Mouse (Mus musculus): Measurements from ENCODE around the gene Slitrk3. TPM values are rescaled to one million over a fixed set of nuclear protein-coding genes. Genes with fewer than 3 reads are reported as not detected.
"Not testable (repeated sequence)": the region's sequence is repeated elsewhere in the genome, so short reads cannot be mapped to it uniquely, and the experiment has no call there.

The Slitrk3 gene
- polyA plus RNA-seq (2014; fragmentation: Nextera tagmentation; extraction: Ambion mirVana) = 4.4 and 5.8 TPM in 2 replicates

DNA sequence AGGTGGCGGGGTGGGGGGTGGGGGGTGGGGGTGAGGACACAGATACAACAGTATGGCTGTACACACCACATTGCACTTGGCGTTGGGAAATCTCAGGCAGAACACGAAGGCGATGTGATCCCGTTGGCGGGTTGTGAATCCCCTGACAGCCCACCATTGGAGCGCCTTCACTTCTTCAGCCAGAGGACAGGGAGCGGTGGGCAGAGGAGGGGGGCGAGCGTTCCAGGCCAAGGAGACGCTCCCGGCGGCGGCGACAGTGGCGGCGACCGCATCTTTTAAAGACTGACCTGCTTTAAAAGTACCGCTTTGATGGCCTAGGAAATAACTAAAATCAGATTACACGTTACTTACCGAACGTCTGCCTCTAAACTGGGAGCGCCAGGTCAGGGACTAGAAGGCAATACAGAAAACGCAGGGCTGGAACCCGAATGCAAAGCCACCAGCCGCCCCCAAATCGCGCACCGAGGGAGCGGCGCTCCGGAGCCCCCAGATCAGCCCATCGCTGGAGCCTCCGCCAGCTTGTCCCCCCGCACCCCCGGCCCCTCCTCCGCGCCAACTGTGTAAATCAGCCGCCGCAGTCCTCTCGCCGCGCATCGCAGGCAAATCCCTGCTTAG lies at the start of gene Slitrk3:
TSS of gene Slitrk3 (minus strand) at position 607 of the 615 bp plus-strand sequence.
- ATAC-seq = peak; percentile 73
- Histone ChIP-seq H3K36me3 (ENCODE audit: control insufficient read depth, insufficient read depth, low read length) (no peaks in the 10 kb centered on the region), H3K4me3 (ENCODE audit: low read depth, low read length) (peak within 1 kb of the TSS; percentile 62), H3K27me3 (replicated peaks; ENCODE audit: control insufficient read depth, insufficient read depth, low read length) (0 out of 2 replicates have a peak, but pooled peaks cover 4% of the 10 kb centered on the region), H3K4me1 (ENCODE audit: control insufficient read depth, insufficient read depth, low read length) (peaks cover 4% of the 10 kb centered on the region; the same call in 1 of the 2 replicates), H3K9me3 (replicated peaks; ENCODE audit: control insufficient read depth, low read length) (no peaks in the 10 kb centered on the region), H3K27ac (ENCODE audit: low read depth, low read length) (peak within 1 kb of the TSS; percentile 54; the same call in 1 of the 2 replicates), H3K4me2 (ENCODE audit: low read length) (peak within 1 kb of the TSS; percentile 53), H3K9ac (ENCODE audit: low read length) (peak within 1 kb of the TSS; percentile 64)
- under 1% methylated on average over 37 of the region's 44 CpGs for WGBS
- DNase-seq (ENCODE audit: low spot score) = peak; percentile 76

- not testable (repeated sequence) for H3K4me2 ChIP-seq (ENCODE audit: low read length); H3K27me3 ChIP-seq (replicated peaks; ENCODE audit: control insufficient read depth, insufficient read depth, low read length)
- WGBS = 96% methylated on average over 2 of the region's 2 CpGs
Measured at GRCm38 (mm10) chr3:73094445-73094844, 36.8 kb upstream of the Slitrk3 start.

DNA sequence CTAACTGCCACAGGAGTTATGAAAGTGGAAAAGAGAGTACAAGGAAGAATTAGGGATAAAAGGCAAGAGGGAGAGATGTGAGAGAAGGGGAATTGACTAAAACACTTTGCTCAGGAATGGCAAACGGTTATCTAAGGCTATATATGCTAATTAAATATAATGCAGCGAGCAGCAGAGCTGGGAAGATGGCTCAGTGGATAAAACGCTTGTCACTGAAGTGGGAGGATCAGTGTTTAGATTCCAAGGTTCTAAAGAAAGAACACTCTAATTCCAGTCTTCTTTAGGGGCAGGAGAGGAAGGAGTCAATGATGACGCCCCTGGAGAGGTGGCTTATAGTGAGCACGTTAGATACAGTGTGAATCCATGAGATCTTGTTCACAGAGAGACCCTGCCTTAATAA lies 27.0 kb upstream of the Slitrk3 start:
- no peaks in the 10 kb centered on the region for H3K27me3 ChIP-seq (replicated peaks; ENCODE audit: control insufficient read depth, insufficient read depth, low read length)
- no peak overlapping the region for H3K27ac ChIP-seq (ENCODE audit: low read depth, low read length)
- H3K4me2 ChIP-seq (ENCODE audit: low read length) = no peak overlapping the region
- no peaks in the 10 kb centered on the region for H3K36me3 ChIP-seq (ENCODE audit: control insufficient read depth, insufficient read depth, low read length)
- ATAC-seq (no peak), DNase-seq (ENCODE audit: low spot score) (no peak)
- H3K4me1 ChIP-seq (ENCODE audit: control insufficient read depth, insufficient read depth, low read length) = no peaks in the 10 kb centered on the region
- no peaks in the 10 kb centered on the region for H3K9me3 ChIP-seq (replicated peaks; ENCODE audit: control insufficient read depth, low read length)
- H3K9ac ChIP-seq (ENCODE audit: low read length) = no peak overlapping the region
- no peak overlapping the region for H3K4me3 ChIP-seq (ENCODE audit: low read depth, low read length)
- WGBS = 76% methylated on average over 5 of the region's 5 CpGs

More at GRCm38 (mm10) chr3:73094445-73094844, 36.8 kb upstream of the Slitrk3 start:
- H3K36me3 ChIP-seq (ENCODE audit: control insufficient read depth, insufficient read depth, low read length); H3K4me1 ChIP-seq (ENCODE audit: control insufficient read depth, insufficient read depth, low read length); H3K9ac ChIP-seq (ENCODE audit: low read length); ATAC-seq; H3K27ac ChIP-seq (ENCODE audit: low read depth, low read length); H3K4me3 ChIP-seq (ENCODE audit: low read depth, low read length); DNase-seq (ENCODE audit: low spot score); H3K9me3 ChIP-seq (replicated peaks; ENCODE audit: control insufficient read depth, low read length): not testable (repeated sequence)

DNA sequence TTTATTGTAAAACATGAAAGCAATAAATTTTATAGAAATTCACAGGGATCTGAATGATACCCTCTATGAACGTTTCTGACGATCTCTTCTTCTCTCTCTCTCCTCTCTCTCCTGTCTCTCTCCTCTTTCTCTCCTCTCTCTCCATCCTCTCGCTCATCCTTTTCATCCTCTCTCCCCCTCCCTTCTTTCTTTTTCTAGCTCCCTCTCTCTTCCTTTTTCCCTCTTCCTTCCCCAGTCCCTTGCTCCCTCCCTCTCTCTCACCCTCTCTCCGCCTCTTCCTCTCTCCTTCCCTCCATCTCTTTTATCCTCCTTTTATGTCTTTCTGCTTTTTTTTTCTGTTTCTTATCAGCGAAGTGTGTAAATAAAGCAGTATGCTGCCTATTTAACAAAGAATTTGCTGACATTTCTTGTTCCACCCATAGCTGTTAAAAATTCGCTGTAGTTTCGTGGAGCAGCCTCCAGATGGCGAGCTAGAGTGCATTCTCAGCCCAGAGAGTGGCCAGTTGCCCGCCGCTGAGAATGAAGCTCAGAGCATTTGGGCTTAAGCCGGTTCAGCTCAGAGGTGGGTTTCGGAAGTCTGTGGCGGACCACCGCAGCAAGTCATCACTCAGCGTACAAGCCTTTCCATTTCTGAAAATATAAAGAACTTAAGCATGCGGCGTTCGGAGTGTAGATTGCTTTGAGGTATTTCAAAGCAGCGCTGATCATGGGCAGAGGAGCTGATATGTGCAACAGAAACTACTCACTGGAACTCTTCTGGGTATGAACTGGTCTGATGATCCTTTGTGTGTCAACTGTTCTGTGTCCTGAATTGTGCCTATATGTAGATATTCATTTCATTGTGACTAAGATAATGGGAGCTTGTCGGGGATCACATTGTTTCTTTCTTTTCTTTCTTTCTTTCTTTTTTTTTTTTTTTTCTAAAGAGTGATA lies 8.5 kb upstream of the Slitrk3 start:
- H3K36me3 ChIP-seq (ENCODE audit: control insufficient read depth, insufficient read depth, low read length) = no peaks in the 10 kb centered on the region
- H3K4me2 ChIP-seq (ENCODE audit: low read length) = peak overlapping the region; percentile 45
- WGBS = 10% methylated on average over 20 of the region's 20 CpGs
- H3K4me3 ChIP-seq (ENCODE audit: low read depth, low read length) = peak overlapping the region; percentile 30
- ATAC-seq (peak; percentile 88), DNase-seq (ENCODE audit: low spot score) (peak; percentile 84)
- H3K9ac ChIP-seq (ENCODE audit: low read length) = peak overlapping the region; percentile 55
- no peaks in the 10 kb centered on the region for H3K9me3 ChIP-seq (replicated peaks; ENCODE audit: control insufficient read depth, low read length)
- H3K27ac ChIP-seq (ENCODE audit: low read depth, low read length) = no peak overlapping the region
- no peaks in the 10 kb centered on the region; the same call in 1 of the 2 replicates for H3K4me1 ChIP-seq (ENCODE audit: control insufficient read depth, insufficient read depth, low read length)
- H3K27me3 ChIP-seq (replicated peaks; ENCODE audit: control insufficient read depth, insufficient read depth, low read length) = no peaks in the 10 kb centered on the region

DNA sequence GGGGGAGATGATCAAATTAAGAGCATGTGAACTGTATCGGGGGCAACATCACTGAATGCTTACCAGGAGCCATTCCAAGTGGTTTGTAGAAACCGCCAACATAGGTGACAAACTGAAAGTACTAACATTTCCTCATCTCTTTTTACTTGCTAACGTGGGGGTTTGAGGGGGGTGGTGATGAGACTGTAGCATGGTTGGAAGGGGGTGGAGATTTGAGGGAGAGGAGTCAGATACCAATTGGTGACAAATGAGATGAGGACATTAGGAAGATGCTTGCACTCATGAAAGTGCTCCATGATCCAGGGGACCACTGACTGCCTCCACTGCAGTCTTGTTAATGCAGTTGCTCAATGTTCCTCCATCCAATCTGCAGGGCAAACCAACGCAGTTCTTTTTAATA lies 587 bp upstream of the Slitrk3 start:
- peak overlapping the region; percentile 62 for H3K4me3 ChIP-seq (ENCODE audit: low read depth, low read length)
- H3K9me3 ChIP-seq (replicated peaks; ENCODE audit: control insufficient read depth, low read length) = no peaks in the 10 kb centered on the region
- peaks cover 4% of the 10 kb centered on the region; the same call in 1 of the 2 replicates for H3K4me1 ChIP-seq (ENCODE audit: control insufficient read depth, insufficient read depth, low read length)
- peak overlapping the region; percentile 53 for H3K4me2 ChIP-seq (ENCODE audit: low read length)
- no peak for ATAC-seq
- H3K27ac ChIP-seq (ENCODE audit: low read depth, low read length) = no peak overlapping the region
- no peaks in the 10 kb centered on the region for H3K36me3 ChIP-seq (ENCODE audit: control insufficient read depth, insufficient read depth, low read length)
- 0 out of 2 replicates have a peak, but pooled peaks cover 4% of the 10 kb centered on the region for H3K27me3 ChIP-seq (replicated peaks; ENCODE audit: control insufficient read depth, insufficient read depth, low read length)
- H3K9ac ChIP-seq (ENCODE audit: low read length) = 0 out of 2 replicates have a peak overlapping the region, but pooled peaks have one; percentile 17
- DNase-seq (ENCODE audit: low spot score) = peak; percentile 18
- 12% methylated on average over 4 of the region's 4 CpGs for WGBS

DNA sequence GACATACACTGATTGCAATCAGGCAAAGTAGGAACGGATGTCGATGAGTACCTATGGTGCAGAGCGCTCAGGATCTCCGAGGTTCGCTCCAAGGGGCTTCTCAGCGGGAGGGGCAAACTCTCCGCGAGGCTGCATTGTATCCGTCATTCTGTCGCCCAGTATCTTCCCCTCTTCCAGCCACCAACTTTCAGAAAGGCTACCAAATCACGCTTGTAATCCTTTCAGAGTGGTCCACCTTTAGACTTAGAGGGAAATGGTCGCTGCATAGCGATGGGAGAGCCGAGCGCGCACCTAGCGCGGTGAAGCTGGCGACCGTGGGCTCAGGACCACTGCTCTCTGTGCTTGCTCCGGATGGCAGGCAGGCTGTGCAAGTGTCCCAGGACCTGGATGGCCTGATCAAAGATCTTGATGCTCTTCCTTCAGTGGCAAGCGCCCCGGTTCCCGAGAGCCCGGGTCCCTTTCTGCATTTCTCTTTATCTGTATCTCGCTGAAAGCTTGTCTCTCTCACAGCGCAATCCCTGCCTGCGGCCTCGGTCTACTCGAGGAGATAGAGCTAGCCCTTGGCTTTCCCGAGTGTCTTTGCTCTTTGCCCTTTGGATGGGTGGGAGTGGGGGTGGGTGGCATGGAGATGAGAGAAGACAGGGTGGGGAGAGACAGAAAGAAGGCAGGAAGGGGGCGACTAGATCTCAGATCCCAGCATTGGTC lies 959 bp downstream of the Slitrk3 start:
- Histone ChIP-seq H3K9me3 (replicated peaks; ENCODE audit: control insufficient read depth, low read length) (no peaks in the 10 kb centered on the region), H3K4me3 (ENCODE audit: low read depth, low read length) (peak overlapping the region; percentile 62), H3K27ac (ENCODE audit: low read depth, low read length) (peak overlapping the region; percentile 54; the same call in 1 of the 2 replicates), H3K9ac (ENCODE audit: low read length) (peak overlapping the region; percentile 64), H3K4me2 (ENCODE audit: low read length) (peak overlapping the region; percentile 53), H3K4me1 (ENCODE audit: control insufficient read depth, insufficient read depth, low read length) (peaks cover 4% of the 10 kb centered on the region; the same call in 1 of the 2 replicates), H3K36me3 (ENCODE audit: control insufficient read depth, insufficient read depth, low read length) (no peaks in the 10 kb centered on the region), H3K27me3 (replicated peaks; ENCODE audit: control insufficient read depth, insufficient read depth, low read length) (0 out of 2 replicates have a peak, but pooled peaks cover 4% of the 10 kb centered on the region)
- WGBS = under 1% methylated on average over 32 of the region's 32 CpGs
- DNase-seq (ENCODE audit: low spot score) (peak; percentile 54), ATAC-seq (peak; percentile 27)

GRCm38 (mm10) chr3:73056044-73056438 lies 1.6 kb downstream of the Slitrk3 start:
- DNase-seq (ENCODE audit: low spot score) = no peak
- peaks cover 4% of the 10 kb centered on the region; the same call in 1 of the 2 replicates for H3K4me1 ChIP-seq (ENCODE audit: control insufficient read depth, insufficient read depth, low read length)
- no peaks in the 10 kb centered on the region for H3K36me3 ChIP-seq (ENCODE audit: control insufficient read depth, insufficient read depth, low read length)
- peak overlapping the region; percentile 64 for H3K9ac ChIP-seq (ENCODE audit: low read length)
- 28% methylated on average over 5 of the region's 5 CpGs for WGBS
- 0 out of 2 replicates have a peak, but pooled peaks cover 4% of the 10 kb centered on the region for H3K27me3 ChIP-seq (replicated peaks; ENCODE audit: control insufficient read depth, insufficient read depth, low read length)
- no peaks in the 10 kb centered on the region for H3K9me3 ChIP-seq (replicated peaks; ENCODE audit: control insufficient read depth, low read length)
- ATAC-seq = no peak
- H3K4me3 ChIP-seq (ENCODE audit: low read depth, low read length) = peak overlapping the region; percentile 62
- peak overlapping the region; percentile 53 for H3K4me2 ChIP-seq (ENCODE audit: low read length)
- no peak overlapping the region for H3K27ac ChIP-seq (ENCODE audit: low read depth, low read length)

GRCm38 (mm10) chr3:73055399-73056043 lies 2.1 kb downstream of the Slitrk3 start:
- WGBS = 41% methylated on average over 7 of the region's 7 CpGs

More at GRCm38 (mm10) chr3:73055399-73056043, 2.1 kb downstream of the Slitrk3 start:
- H3K27ac ChIP-seq (ENCODE audit: low read depth, low read length) = no peak overlapping the region; the same call in 1 of the 2 replicates
- ATAC-seq (no peak), DNase-seq (ENCODE audit: low spot score) (peak; percentile 14)
- no peaks in the 10 kb centered on the region for H3K9me3 ChIP-seq (replicated peaks; ENCODE audit: control insufficient read depth, low read length)
- peak overlapping the region; percentile 50 for H3K9ac ChIP-seq (ENCODE audit: low read length)
- H3K36me3 ChIP-seq (ENCODE audit: control insufficient read depth, insufficient read depth, low read length) = no peaks in the 10 kb centered on the region
- H3K4me2 ChIP-seq (ENCODE audit: low read length) = peak overlapping the region; percentile 53
- peaks cover 4% of the 10 kb centered on the region; the same call in 1 of the 2 replicates for H3K4me1 ChIP-seq (ENCODE audit: control insufficient read depth, insufficient read depth, low read length)
- H3K27me3 ChIP-seq (replicated peaks; ENCODE audit: control insufficient read depth, insufficient read depth, low read length) = 0 out of 2 replicates have a peak, but pooled peaks cover 4% of the 10 kb centered on the region
- H3K4me3 ChIP-seq (ENCODE audit: low read depth, low read length) = peak overlapping the region; percentile 62
